Mouse (Mus musculus) small intestine, adult 2 months (tissue): Measurements from ENCODE around the gene Ccdc33. TPM values are rescaled to one million over a fixed set of nuclear protein-coding genes. Genes with fewer than 3 reads are reported as not detected.

Experiments
- H3K27ac ChIP-seq: fragments of 200-500 bp; 2 replicates; pipeline ENCODE4 v1.5.1; 2012; ENCODE audit warnings: low read depth, low read length, control low read depth, inconsistent platforms; ENCODE audit not compliant: insufficient read depth
- H3K27me3 ChIP-seq: fragments of 200-500 bp; 2 replicates; pipeline ENCODE4 v1.6.1; 2012; ENCODE audit warnings: mild to moderate bottlenecking, moderate library complexity, low read length, inconsistent platforms; ENCODE audit not compliant: control insufficient read depth, insufficient read depth
- H3K36me3 ChIP-seq: fragments of 200-500 bp; 2 replicates; pipeline ENCODE4 v1.6.1; 2012; ENCODE audit warnings: mild to moderate bottlenecking, low read length, control low read depth, inconsistent platforms; ENCODE audit not compliant: control insufficient read depth, insufficient read depth
- H3K4me1 ChIP-seq: fragments of 200-500 bp; 2 replicates; pipeline ENCODE4 v1.6.1; 2012; ENCODE audit warnings: low read length, inconsistent platforms, mixed read lengths; ENCODE audit not compliant: control insufficient read depth, insufficient read depth, insufficient read length
- H3K4me3 ChIP-seq: fragments of 200-500 bp; 2 replicates; pipeline ENCODE4 v1.5.1; 2012; ENCODE audit warnings: low read depth, mild to moderate bottlenecking, control low read depth, inconsistent platforms, low read length, moderate library complexity
- CTCF ChIP-seq: fragments of 200-500 bp; IDR thresholded peaks from 2 replicates; pipeline ENCODE4 v1.5.1; 2012; ENCODE audit warnings: low read depth, mild to moderate bottlenecking, control low read depth, inconsistent platforms, low read length, moderate library complexity, mixed read lengths; ENCODE audit not compliant: insufficient replicate concordance, insufficient read length; ENCODE audit errors: extremely low read depth
- POLR2A ChIP-seq: fragments of 200-500 bp; IDR thresholded peaks from 2 replicates; pipeline ENCODE4 v1.6.1; 2012; ENCODE audit warnings: low read depth, mild to moderate bottlenecking, control low read depth, inconsistent platforms, low read length, moderate library complexity
- whole genome bisulfite sequencing: fragments of 180-500 bp; shearing (Covaris S2); methylation state at CpG from one replicate; pipeline ENCODE4 v1.1.7; 2018; 5-methylcytosine and 5-hydroxymethylcytosine counted together
- polyA plus RNA-seq: library from polyadenylated mRNA; depleted of rRNA; stranded (reverse); fragments of >200 nt; gene quantifications from 2 replicates; pipeline ENCODE4 v1.2.3, GENCODE M21; 2012; rRNA removed

Gene Ccdc33
- polyA plus RNA-seq, result not detected in 2 replicates

DNA sequence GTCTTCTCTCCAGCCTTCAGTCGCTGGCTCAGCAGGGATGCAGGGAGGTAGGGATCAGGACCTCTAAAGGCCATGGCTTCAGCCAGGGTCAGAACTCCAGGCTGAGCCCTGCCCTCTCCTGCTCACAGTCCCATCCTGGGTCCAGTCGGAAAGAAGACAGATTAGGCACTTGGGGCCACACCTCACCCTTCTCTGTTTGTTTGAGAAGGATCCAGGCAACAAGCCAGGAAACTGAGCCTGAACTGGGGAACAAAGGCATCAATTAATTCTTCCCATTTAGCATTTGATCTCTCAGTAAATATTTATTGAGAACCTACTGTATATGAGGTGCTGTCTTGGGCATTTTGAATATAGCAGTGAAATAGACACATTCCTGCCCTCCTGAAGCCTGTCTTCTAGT, at the start of gene Ccdc33:
Ccdc33 (minus strand) TSS at position 153 of the 400 bp plus-strand sequence.
- Histone ChIP-seq H3K36me3 (no peaks in the 10 kb centered on the region), H3K27ac (no peak within 1 kb of the TSS), H3K4me1 (peaks cover 24% of the 10 kb centered on the region), H3K27me3 (no peaks in the 10 kb centered on the region), H3K4me3 (no peak within 1 kb of the TSS)
- 16% methylated on average over 2 of the region's 2 CpGs for WGBS
- TF ChIP-seq POLR2A (no peak), CTCF (no peak)

DNA sequence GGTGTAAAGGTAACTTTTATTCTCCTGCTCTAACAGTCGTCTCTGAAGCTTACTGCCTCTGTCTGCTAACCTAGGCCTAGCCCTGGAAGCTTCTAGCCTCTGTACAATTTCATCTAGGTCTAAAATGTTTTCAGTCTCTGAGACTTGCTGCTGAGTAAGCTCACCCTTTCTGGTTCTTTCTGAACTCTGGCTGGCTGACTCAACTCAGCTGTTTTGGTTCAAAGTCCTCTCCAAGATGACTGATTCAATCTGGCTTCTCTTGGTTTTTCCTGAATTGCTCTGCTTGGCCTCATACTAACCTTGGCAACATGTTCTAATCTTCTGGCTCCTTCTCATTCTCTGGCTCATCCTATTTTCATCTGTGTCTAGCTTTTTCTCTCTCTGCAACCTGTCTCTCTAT, 47.2 kb upstream of the Ccdc33 start:
- Histone ChIP-seq H3K36me3 (no peaks in the 10 kb centered on the region), H3K27me3 (no peaks in the 10 kb centered on the region), H3K4me3 (no peak overlapping the region), H3K27ac (no peak overlapping the region), H3K4me1 (no peaks in the 10 kb centered on the region)
- TF ChIP-seq CTCF (no peak), POLR2A (no peak)
- WGBS, result 77% methylated on average over 1 of the region's 1 CpGs

DNA sequence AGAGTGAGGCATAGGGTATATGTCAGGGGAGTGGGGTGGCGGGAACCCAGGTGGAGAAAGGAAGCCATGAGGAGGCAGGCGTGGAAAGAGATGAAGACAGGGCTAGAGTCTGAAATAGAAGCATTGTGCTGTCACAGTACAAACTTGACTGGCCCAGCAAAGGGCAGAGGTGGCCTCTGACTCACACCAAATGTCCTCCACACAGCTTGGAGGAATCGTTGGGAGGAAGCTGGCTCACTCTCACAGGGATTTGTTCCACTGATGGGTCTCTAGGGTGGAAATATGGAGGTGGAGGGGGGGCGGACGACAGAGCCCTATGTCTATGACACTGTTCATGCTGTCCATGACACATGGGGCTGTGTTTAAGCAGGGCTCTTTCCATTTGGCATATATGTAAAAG, 44.5 kb upstream of the Ccdc33 start:
- no peaks in the 10 kb centered on the region for H3K36me3 ChIP-seq
- no peaks in the 10 kb centered on the region for H3K27me3 ChIP-seq
- WGBS, result 69% methylated on average over 5 of the region's 5 CpGs
- H3K4me1 ChIP-seq, result no peaks in the 10 kb centered on the region
- no peak overlapping the region for H3K4me3 ChIP-seq
- no peak overlapping the region for H3K27ac ChIP-seq
- no peak for TF ChIP-seq CTCF
- no peak for TF ChIP-seq POLR2A

DNA sequence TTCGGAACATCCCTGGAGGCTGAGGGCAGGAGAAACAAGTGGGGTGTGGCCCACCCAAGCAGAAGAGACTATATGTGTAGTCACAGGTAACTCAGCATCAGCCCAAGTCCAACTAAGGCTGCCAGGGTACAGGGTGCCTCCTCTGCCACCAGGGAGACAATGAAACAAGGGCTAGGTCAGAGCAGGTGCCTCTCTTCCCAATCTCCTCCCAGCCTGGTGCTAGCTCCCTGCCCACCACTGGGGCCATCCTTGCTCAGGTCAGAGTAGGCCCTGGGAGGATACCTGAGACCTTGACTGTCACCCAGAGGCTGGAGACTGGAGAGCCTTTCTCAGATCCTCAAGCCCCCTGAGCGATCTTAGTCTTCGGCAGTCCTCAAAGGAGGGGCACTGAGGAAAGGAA, 43.5 kb upstream of the Ccdc33 start:
- H3K27ac ChIP-seq, result no peak overlapping the region

DNA sequence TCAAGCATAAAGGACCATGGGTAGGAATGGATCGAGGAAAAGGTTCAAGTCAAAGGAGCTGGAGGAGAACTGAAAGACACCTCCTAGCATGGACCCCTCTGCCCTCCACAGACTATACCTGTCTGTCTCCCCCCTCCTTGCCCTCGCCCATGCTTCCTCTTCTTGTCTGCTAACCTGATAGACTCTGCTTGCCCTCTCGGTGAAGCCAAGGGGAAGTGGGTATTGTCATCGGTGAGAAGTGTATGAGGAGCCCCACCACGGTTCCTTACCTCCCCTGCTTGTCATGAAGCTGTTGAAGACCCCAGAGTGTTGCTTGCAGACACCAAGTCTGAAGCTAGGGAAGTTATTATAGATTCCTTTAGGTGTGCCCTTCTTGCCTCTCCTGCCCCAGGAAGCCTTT, 41.7 kb upstream of the Ccdc33 start:
- Histone ChIP-seq H3K27ac (no peak overlapping the region), H3K4me3 (no peak overlapping the region), H3K36me3 (no peaks in the 10 kb centered on the region), H3K4me1 (peaks cover 6% of the 10 kb centered on the region; the same call in 1 of the 2 replicates), H3K27me3 (no peaks in the 10 kb centered on the region)
- WGBS, result 68% methylated on average over 5 of the region's 5 CpGs
- TF ChIP-seq CTCF (no peak), POLR2A (no peak)

More for the DNA sequence above, 43.5 kb upstream of the Ccdc33 start:
- 80% methylated on average over 3 of the region's 3 CpGs for WGBS
- H3K4me1 ChIP-seq, result peaks cover 4% of the 10 kb centered on the region; the same call in 1 of the 2 replicates
- H3K4me3 ChIP-seq, result no peak overlapping the region
- H3K36me3 ChIP-seq, result no peaks in the 10 kb centered on the region
- no peak for TF ChIP-seq CTCF
- TF ChIP-seq POLR2A, result no peak
- H3K27me3 ChIP-seq, result no peaks in the 10 kb centered on the region

DNA sequence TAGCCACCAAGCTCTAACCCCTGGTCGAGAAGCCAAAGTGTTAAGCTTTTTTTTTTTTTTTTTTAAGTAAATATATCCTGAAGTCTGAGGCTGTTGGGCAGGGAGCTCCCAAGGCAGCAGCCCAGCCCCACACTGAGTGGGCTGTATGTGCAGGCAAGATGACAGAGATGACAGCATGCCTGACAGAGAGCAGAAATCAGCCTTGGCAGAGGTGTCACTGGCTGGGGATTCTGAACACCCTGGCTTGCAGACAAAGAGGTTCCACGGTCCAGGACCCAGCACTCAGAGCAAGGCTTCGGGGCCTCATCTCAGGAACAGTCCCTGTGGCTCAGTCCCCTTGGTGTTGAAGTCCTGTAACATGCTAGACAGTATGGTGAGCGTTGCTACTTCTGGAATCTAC, 41.2 kb upstream of the Ccdc33 start:
- TF ChIP-seq POLR2A (no peak), CTCF (no peak)
- no peaks in the 10 kb centered on the region for H3K27me3 ChIP-seq
- peaks cover 6% of the 10 kb centered on the region; the same call in 1 of the 2 replicates for H3K4me1 ChIP-seq
- no peak overlapping the region for H3K4me3 ChIP-seq
- no peaks in the 10 kb centered on the region for H3K36me3 ChIP-seq
- H3K27ac ChIP-seq, result no peak overlapping the region
- WGBS, result 35% methylated on average over 4 of the region's 4 CpGs

DNA sequence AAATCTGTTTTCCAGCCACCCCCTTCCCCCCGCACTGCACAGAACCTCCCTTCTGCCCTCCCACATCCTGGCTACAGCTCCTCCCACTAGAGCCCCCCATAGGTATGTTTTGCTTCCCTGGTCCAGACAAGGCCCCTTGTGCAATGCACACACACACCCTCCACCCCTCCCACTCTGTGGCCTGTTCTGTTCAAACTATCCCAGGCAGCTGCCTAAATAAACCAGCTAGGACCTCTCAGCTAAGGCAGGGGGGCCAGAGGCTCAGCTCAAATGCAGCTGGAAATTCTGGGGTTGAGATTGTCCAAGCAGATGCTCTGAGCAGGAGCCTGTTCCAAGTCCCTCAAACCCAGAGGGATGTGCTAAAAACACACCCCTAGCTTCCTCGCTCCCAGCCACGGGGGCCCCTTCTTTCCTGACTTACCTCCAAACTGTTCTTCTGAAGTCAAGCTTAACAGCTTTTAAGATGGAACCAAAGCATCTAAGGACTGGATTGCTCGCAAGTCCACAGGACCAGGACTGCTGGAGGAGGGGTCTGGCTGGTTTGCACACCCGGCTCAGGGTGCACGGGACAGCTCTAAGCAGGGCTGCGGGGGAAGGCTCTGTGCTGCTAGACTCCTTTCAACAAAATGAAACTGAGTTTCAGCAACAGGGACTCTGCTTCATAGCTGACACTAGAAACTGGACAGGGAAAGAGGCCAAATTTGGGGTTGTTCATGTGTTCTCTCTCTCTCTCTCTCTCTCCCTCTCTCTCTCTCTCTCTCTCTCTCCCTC, 40.1 kb upstream of the Ccdc33 start:
- H3K36me3 ChIP-seq, result no peaks in the 10 kb centered on the region
- H3K4me3 ChIP-seq, result peak overlapping the region; percentile 44
- peaks cover 6% of the 10 kb centered on the region; the same call in 1 of the 2 replicates for H3K4me1 ChIP-seq
- H3K27ac ChIP-seq, result peak overlapping the region; percentile 74
- H3K27me3 ChIP-seq, result no peaks in the 10 kb centered on the region
- 33% methylated on average over 7 of the region's 7 CpGs for WGBS
- TF ChIP-seq CTCF (no peak), POLR2A (no peak)
